Mouse (Mus musculus): ENCODE measurements at regions not wholly inside any gene's neighbourhood (a gene's known extent, or its start where the extent isn't known, plus 50 kb on each side); places are given as distances from the start of the nearest gene placed in this dataset.

GRCm38 (mm10) chr14:106607041-106607440 lies 501.0 kb downstream of the Trim52 start:
- TF ChIP-seq GATA1 (IDR thresholded peaks at IDR 0.05; ENCODE audit: borderline replicate concordance, low read length) = no peak
- TF ChIP-seq FLI1 (IDR thresholded peaks at IDR 0.05; ENCODE audit: low read length) = no peak

All from megakaryocyte, embryonic 14.5 days (primary cell).